Mouse (Mus musculus): Measurements from ENCODE around the gene Myh1. TPM values are rescaled to one million over a fixed set of nuclear protein-coding genes. Genes with fewer than 3 reads are reported as not detected.

Gene Myh1
- total and polyA plus RNA-seq, 3 experiments: not detected

GRCm38 (mm10) chr11:67235639-67236358, 35.9 kb downstream of the Myh1 start:
- H3K4me3 ChIP-seq: no peak overlapping the region
- WGBS: 66% methylated on average over 5 of the region's 5 CpGs
- no peak for DNase-seq

GRCm38 (mm10) chr11:67236799-67237198, 36.9 kb downstream of the Myh1 start:
- Histone ChIP-seq H3K9ac (ENCODE audit: low read depth, low read length) (no peak overlapping the region), H3K27me3 (ENCODE audit: control insufficient read depth, insufficient read depth, low read length) (no peaks in the 10 kb centered on the region), H3K27ac (no peak overlapping the region), H3K4me1 (ENCODE audit: control insufficient read depth, insufficient read depth, low read length) (no peaks in the 10 kb centered on the region), H3K4me3 (no peak overlapping the region), H3K36me3 (ENCODE audit: control insufficient read depth, insufficient read depth, low read length) (no peaks in the 10 kb centered on the region), H3K79me2 (replicated peaks; ENCODE audit: control insufficient read depth, insufficient read depth, low read length) (no peaks in the 10 kb centered on the region)
- intact Hi-C loops (cut with DNase I): no loop called here
- WGBS: 75% methylated on average over 9 of the region's 9 CpGs
- TF ChIP-seq EP300 (IDR thresholded peaks at IDR 0.05; ENCODE audit: insufficient read depth, low read depth, low read length) (no peak), CTCF (IDR thresholded peaks at IDR 0.05) (no peak), POLR2A (IDR thresholded peaks at IDR 0.05; ENCODE audit: insufficient read depth, low read depth, low read length) (no peak)
- DNase-seq: no peak

More at GRCm38 (mm10) chr11:67235639-67236358, 35.9 kb downstream of the Myh1 start:
- Histone ChIP-seq H3K4me1 (ENCODE audit: control insufficient read depth, insufficient read depth, low read length) (no peaks in the 10 kb centered on the region), H3K36me3 (ENCODE audit: control insufficient read depth, insufficient read depth, low read length) (no peaks in the 10 kb centered on the region), H3K27me3 (ENCODE audit: control insufficient read depth, insufficient read depth, low read length) (no peaks in the 10 kb centered on the region), H3K9ac (ENCODE audit: low read depth, low read length) (no peak overlapping the region), H3K27ac (no peak overlapping the region), H3K79me2 (replicated peaks; ENCODE audit: control insufficient read depth, insufficient read depth, low read length) (no peaks in the 10 kb centered on the region)
- intact Hi-C loops (cut with DNase I): loop anchor here (2.0 kb wide), 1 partner anchor 123 kb away; no protein-coding TSS in a partner anchor
- TF ChIP-seq CTCF (IDR thresholded peaks at IDR 0.05) (peak; percentile 67), POLR2A (IDR thresholded peaks at IDR 0.05; ENCODE audit: insufficient read depth, low read depth, low read length) (no peak), EP300 (IDR thresholded peaks at IDR 0.05; ENCODE audit: insufficient read depth, low read depth, low read length) (no peak)

- TF ChIP-seq CTCF (IDR thresholded peaks at IDR 0.05) (no peak), EP300 (IDR thresholded peaks at IDR 0.05; ENCODE audit: insufficient read depth, low read depth, low read length) (no peak), POLR2A (IDR thresholded peaks at IDR 0.05; ENCODE audit: insufficient read depth, low read depth, low read length) (no peak)
- no peaks in the 10 kb centered on the region for H3K4me1 ChIP-seq (ENCODE audit: control insufficient read depth, insufficient read depth, low read length)
- H3K27me3 ChIP-seq (ENCODE audit: control insufficient read depth, insufficient read depth, low read length): no peaks in the 10 kb centered on the region
- DNase-seq: no peak
- no peak within 1 kb of the TSS for H3K27ac ChIP-seq
- no peak within 1 kb of the TSS for H3K9ac ChIP-seq (ENCODE audit: low read depth, low read length)
- intact Hi-C loops (cut with DNase I): no loop called here
- 83% methylated on average over 5 of the region's 5 CpGs for WGBS
- no peak within 1 kb of the TSS for H3K4me3 ChIP-seq
- H3K79me2 ChIP-seq (replicated peaks; ENCODE audit: control insufficient read depth, insufficient read depth, low read length): no peaks in the 10 kb centered on the region
- no peaks in the 10 kb centered on the region for H3K36me3 ChIP-seq (ENCODE audit: control insufficient read depth, insufficient read depth, low read length)
Measured at GRCm38 (mm10) chr11:67237481-67238079, 37.7 kb downstream of the Myh1 start, which contains the start of gene Myh4. Gene Myh4 (plus strand): TSS chr11:67238029.

GRCm38 (mm10) chr11:67241051-67241450, 41.2 kb downstream of the Myh1 start:
- no peak overlapping the region for H3K27ac ChIP-seq
- intact Hi-C loops (cut with DNase I): no loop called here
- no peaks in the 10 kb centered on the region for H3K79me2 ChIP-seq (replicated peaks; ENCODE audit: control insufficient read depth, insufficient read depth, low read length)
- no peaks in the 10 kb centered on the region for H3K27me3 ChIP-seq (ENCODE audit: control insufficient read depth, insufficient read depth, low read length)
- no peaks in the 10 kb centered on the region for H3K4me1 ChIP-seq (ENCODE audit: control insufficient read depth, insufficient read depth, low read length)
- no peaks in the 10 kb centered on the region for H3K36me3 ChIP-seq (ENCODE audit: control insufficient read depth, insufficient read depth, low read length)
- H3K4me3 ChIP-seq: no peak overlapping the region
- TF ChIP-seq EP300 (IDR thresholded peaks at IDR 0.05; ENCODE audit: insufficient read depth, low read depth, low read length) (no peak), POLR2A (IDR thresholded peaks at IDR 0.05; ENCODE audit: insufficient read depth, low read depth, low read length) (no peak), CTCF (IDR thresholded peaks at IDR 0.05) (no peak)
- WGBS: 85% methylated on average over 6 of the region's 6 CpGs
- DNase-seq: no peak
- no peak overlapping the region for H3K9ac ChIP-seq (ENCODE audit: low read depth, low read length)

- no peak for TF ChIP-seq POLR2A (IDR thresholded peaks at IDR 0.05; ENCODE audit: insufficient read depth, low read depth, low read length)
- no peak for TF ChIP-seq EP300 (IDR thresholded peaks at IDR 0.05; ENCODE audit: insufficient read depth, low read depth, low read length)
- no peak for TF ChIP-seq CTCF (IDR thresholded peaks at IDR 0.05)
- intact Hi-C loops (cut with DNase I): no loop called here
Measured at GRCm38 (mm10) chr11:67253691-67254090, 53.8 kb downstream of the Myh1 start.

GRCm38 (mm10) chr11:67257048-67257447, 57.2 kb downstream of the Myh1 start:
- H3K9ac ChIP-seq (ENCODE audit: low read depth, low read length): no peak overlapping the region
- TF ChIP-seq CTCF (IDR thresholded peaks at IDR 0.05) (no peak), POLR2A (IDR thresholded peaks at IDR 0.05; ENCODE audit: insufficient read depth, low read depth, low read length) (no peak), EP300 (IDR thresholded peaks at IDR 0.05; ENCODE audit: insufficient read depth, low read depth, low read length) (no peak)
- no peaks in the 10 kb centered on the region for H3K79me2 ChIP-seq (replicated peaks; ENCODE audit: control insufficient read depth, insufficient read depth, low read length)
- DNase-seq: no peak
- no peaks in the 10 kb centered on the region for H3K4me1 ChIP-seq (ENCODE audit: control insufficient read depth, insufficient read depth, low read length)
- no peak overlapping the region for H3K4me3 ChIP-seq
- intact Hi-C loops (cut with DNase I): no loop called here
- 77% methylated on average over 7 of the region's 7 CpGs for WGBS
- peaks cover 1% of the 10 kb centered on the region; the same call in 1 of the 2 replicates for H3K27me3 ChIP-seq (ENCODE audit: control insufficient read depth, insufficient read depth, low read length)
- no peak overlapping the region for H3K27ac ChIP-seq
- no peaks in the 10 kb centered on the region for H3K36me3 ChIP-seq (ENCODE audit: control insufficient read depth, insufficient read depth, low read length)

More at GRCm38 (mm10) chr11:67253691-67254090, 53.8 kb downstream of the Myh1 start:
- Histone ChIP-seq H3K4me3 (no peak overlapping the region), H3K27ac (no peak overlapping the region), H3K4me1 (ENCODE audit: control insufficient read depth, insufficient read depth, low read length) (no peaks in the 10 kb centered on the region), H3K9ac (ENCODE audit: low read depth, low read length) (no peak overlapping the region), H3K36me3 (ENCODE audit: control insufficient read depth, insufficient read depth, low read length) (no peaks in the 10 kb centered on the region), H3K27me3 (ENCODE audit: control insufficient read depth, insufficient read depth, low read length) (peaks cover 1% of the 10 kb centered on the region; the same call in 1 of the 2 replicates), H3K79me2 (replicated peaks; ENCODE audit: control insufficient read depth, insufficient read depth, low read length) (no peaks in the 10 kb centered on the region)
- DNase-seq: no peak
- 81% methylated on average over 4 of the region's 4 CpGs for WGBS
